Mouse (Mus musculus) yolk sac, embryonic 10.5 days (tissue): ENCODE measurements around the gene Mlf2.

Source experiments
- DNase-seq: peaks from one replicate; pipeline ENCODE4 v3.0.0-alpha.2; 2017; ENCODE audit warnings: low spot score

The Mlf2 gene

GRCm38 (mm10) chr6:124913214-124913613 lies 18.0 kb upstream of the Mlf2 start:
- no peak for DNase-seq

- peak; percentile 83 for DNase-seq
These were observed 17.4 kb upstream of the Mlf2 start for GRCm38 (mm10) chr6:124913721-124914285.

GRCm38 (mm10) chr6:124914511-124914910 lies 16.7 kb upstream of the Mlf2 start:
- DNase-seq = no peak

GRCm38 (mm10) chr6:124915160-124915941 lies 15.8 kb upstream of the Mlf2 start:
- DNase-seq = peak; percentile 73

- peak; percentile 77 for DNase-seq
These were observed 15.1 kb upstream of the Mlf2 start for GRCm38 (mm10) chr6:124915942-124916694.

- DNase-seq = peak; percentile 87
These were observed 14.3 kb upstream of the Mlf2 start for GRCm38 (mm10) chr6:124916695-124917517.

- peak; percentile 98 for DNase-seq
These were observed 13.5 kb upstream of the Mlf2 start for GRCm38 (mm10) chr6:124917518-124918330.

GRCm38 (mm10) chr6:124918331-124918690 lies 12.9 kb upstream of the Mlf2 start:
- DNase-seq = no peak

GRCm38 (mm10) chr6:124918890-124919627 lies 12.1 kb upstream of the Mlf2 start:
- no peak for DNase-seq

GRCm38 (mm10) chr6:124919695-124920317 lies 11.4 kb upstream of the Mlf2 start, which contains the start of gene Ptms:
Ptms (minus strand) TSS chr6:124920103.
- peak; percentile 98 for DNase-seq

- DNase-seq = no peak
These were observed 10.7 kb upstream of the Mlf2 start for GRCm38 (mm10) chr6:124920318-124921085.

- no peak for DNase-seq
These were observed 9.6 kb upstream of the Mlf2 start for GRCm38 (mm10) chr6:124921539-124921938.

GRCm38 (mm10) chr6:124925173-124925793 lies 5.9 kb upstream of the Mlf2 start:
- no peak for DNase-seq

GRCm38 (mm10) chr6:124925941-124926340 lies 5.2 kb upstream of the Mlf2 start:
- DNase-seq = no peak

GRCm38 (mm10) chr6:124930231-124930630 lies 955 bp upstream of the Mlf2 start:
- DNase-seq = no peak

GRCm38 (mm10) chr6:124931525-124932313 lies 533 bp downstream of the Mlf2 start:
- no peak for DNase-seq

GRCm38 (mm10) chr6:124932314-124932695 lies 1.1 kb downstream of the Mlf2 start:
- no peak for DNase-seq

GRCm38 (mm10) chr6:124933127-124933526 lies 1.9 kb downstream of the Mlf2 start:
- no peak for DNase-seq
